Mouse (Mus musculus) C2C12 (cell line): Measurements from ENCODE around the gene Mrpl35.

Source experiments
- CEBPB ChIP-seq: IDR thresholded peaks from one replicate; pipeline ENCODE4 v1.6.1; 2011; ENCODE audit warnings: low read depth, mild to moderate bottlenecking, control low read depth, moderate library complexity
- CTCF ChIP-seq: IDR thresholded peaks from one replicate; pipeline ENCODE4 v1.5.1; 2011; ENCODE audit not compliant: control insufficient read depth, insufficient read depth, insufficient read length
- FOSL1 ChIP-seq: IDR thresholded peaks from one replicate; pipeline ENCODE4 v1.8.0; 2011; ENCODE audit warnings: mild to moderate bottlenecking, low read length; ENCODE audit not compliant: poor library complexity, insufficient read depth, severe bottlenecking
- USF1 ChIP-seq: IDR thresholded peaks from one replicate; pipeline ENCODE4 v1.6.1; 2011; ENCODE audit warnings: low read depth, mild to moderate bottlenecking, control low read depth, moderate library complexity

GRCm38 (mm10) chr6:71788348-71788747, 38.4 kb downstream of the Mrpl35 start:
- TF ChIP-seq CTCF (no peak), USF1 (no peak), CEBPB (no peak), FOSL1 (no peak)
